Mouse (Mus musculus): ENCODE results near the gene Wwc2. TPM values are rescaled to one million over a fixed set of nuclear protein-coding genes. Genes with fewer than 3 reads are reported as not detected.

Wwc2 gene
- polyA plus RNA-seq, 1 experiment from 2014 or later = 10.1 TPM

DNA sequence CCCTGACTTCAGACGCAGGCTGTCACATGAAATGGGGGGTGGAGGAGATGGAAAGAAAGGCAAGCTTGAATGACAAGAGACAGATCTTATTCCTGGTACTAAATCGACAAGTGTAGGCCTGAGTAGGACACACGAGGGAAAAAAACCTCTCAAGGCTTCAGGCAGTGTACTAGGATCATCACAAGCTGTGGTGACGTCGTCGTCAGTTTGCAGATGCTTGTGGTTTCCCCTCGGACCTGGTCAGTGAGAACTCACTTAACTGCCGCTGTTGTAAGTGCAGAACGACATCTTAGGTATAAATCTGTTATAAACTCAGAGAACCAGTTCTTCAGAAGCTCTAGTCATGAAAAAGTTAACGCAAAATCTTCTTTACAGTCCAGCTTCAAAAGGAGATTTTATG, 67.9 kb downstream of the Wwc2 start:
- 57% methylated on average over 10 of the region's 10 CpGs for WGBS
- no peak for ATAC-seq (replicated peaks; ENCODE audit: extremely low read depth, insufficient read depth, low FRiP score)
- Histone ChIP-seq H3K4me3 (ENCODE audit: low read length) (no peak overlapping the region), H3K9ac (ENCODE audit: low read length) (no peak overlapping the region), H3K9me3 (replicated peaks; ENCODE audit: control insufficient read depth, low read length) (no peaks in the 10 kb centered on the region), H3K36me3 (ENCODE audit: control insufficient read depth, insufficient read depth) (peaks cover 13% of the 10 kb centered on the region), H3K4me1 (ENCODE audit: control insufficient read depth, insufficient read depth, low read length) (peaks cover 7% of the 10 kb centered on the region; the same call in 1 of the 2 replicates), H3K27ac (ENCODE audit: low read length) (no peak overlapping the region), H3K27me3 (ENCODE audit: control insufficient read depth, insufficient read depth, low read length) (no peaks in the 10 kb centered on the region), H3K4me2 (ENCODE audit: low read depth, low read length) (no peak overlapping the region)

DNA sequence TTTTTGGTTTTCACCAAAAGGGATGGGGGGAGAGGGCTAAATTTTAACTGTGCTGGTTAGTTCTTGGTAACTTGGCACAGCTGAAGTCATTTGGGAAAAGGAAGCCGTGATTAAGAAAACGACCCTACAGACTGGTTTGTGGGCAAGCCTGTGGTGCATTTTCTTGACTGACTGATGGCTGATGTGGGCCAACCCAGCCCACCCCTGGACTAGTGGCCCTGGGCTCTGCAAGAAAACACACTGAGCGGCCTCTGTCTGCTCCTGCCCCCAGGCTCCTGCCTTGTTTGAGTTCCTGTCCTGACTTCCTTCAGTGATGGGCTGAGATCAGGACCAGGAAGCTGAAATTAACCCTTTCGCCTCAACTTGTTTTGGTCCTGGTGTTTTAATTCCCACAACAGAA, 68.7 kb downstream of the Wwc2 start:
- H3K27me3 ChIP-seq (ENCODE audit: control insufficient read depth, insufficient read depth, low read length) = no peaks in the 10 kb centered on the region
- H3K36me3 ChIP-seq (ENCODE audit: control insufficient read depth, insufficient read depth) = peaks cover 13% of the 10 kb centered on the region
- H3K27ac ChIP-seq (ENCODE audit: low read length) = no peak overlapping the region
- WGBS = 74% methylated on average over 4 of the region's 4 CpGs
- no peak overlapping the region for H3K4me3 ChIP-seq (ENCODE audit: low read length)
- H3K9ac ChIP-seq (ENCODE audit: low read length) = no peak overlapping the region
- H3K9me3 ChIP-seq (replicated peaks; ENCODE audit: control insufficient read depth, low read length) = no peaks in the 10 kb centered on the region
- H3K4me2 ChIP-seq (ENCODE audit: low read depth, low read length) = no peak overlapping the region
- ATAC-seq (replicated peaks; ENCODE audit: extremely low read depth, insufficient read depth, low FRiP score) = no peak
- peaks cover 7% of the 10 kb centered on the region for H3K4me1 ChIP-seq (ENCODE audit: control insufficient read depth, insufficient read depth, low read length)

DNA sequence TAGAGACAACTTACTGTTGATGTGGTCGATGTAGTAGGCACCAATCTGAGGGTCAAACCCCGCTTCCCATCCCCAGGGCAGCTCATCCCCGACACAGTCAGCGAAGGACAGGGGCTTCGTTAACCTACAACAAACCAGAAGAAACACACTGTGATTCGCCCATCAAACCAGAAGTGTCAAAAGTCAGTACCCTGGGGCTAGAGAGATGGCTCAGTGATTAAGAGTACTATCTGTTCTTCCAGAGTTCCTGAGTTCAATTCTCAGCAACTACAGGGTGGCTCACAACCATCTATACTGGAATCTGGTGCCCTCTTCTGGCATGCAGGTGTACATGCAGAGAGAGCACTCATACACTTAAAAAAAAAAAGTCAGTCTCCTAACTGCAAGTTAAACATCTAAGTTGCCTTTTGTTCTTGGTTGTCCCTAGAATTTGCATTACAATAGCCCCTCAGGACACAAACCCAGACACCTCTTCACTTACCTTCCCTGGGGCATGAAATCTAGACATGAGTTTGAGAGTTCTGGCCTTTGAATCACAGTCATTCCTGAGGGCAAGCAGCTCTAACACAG, 70.1 kb downstream of the Wwc2 start:
- no peak overlapping the region for H3K9ac ChIP-seq (ENCODE audit: low read length)
- H3K27me3 ChIP-seq (ENCODE audit: control insufficient read depth, insufficient read depth, low read length) = no peaks in the 10 kb centered on the region
- ATAC-seq (replicated peaks; ENCODE audit: extremely low read depth, insufficient read depth, low FRiP score) = no peak
- peaks cover 11% of the 10 kb centered on the region for H3K4me1 ChIP-seq (ENCODE audit: control insufficient read depth, insufficient read depth, low read length)
- no peak overlapping the region for H3K4me2 ChIP-seq (ENCODE audit: low read depth, low read length)
- WGBS = 92% methylated on average over 6 of the region's 6 CpGs
- H3K4me3 ChIP-seq (ENCODE audit: low read length) = no peak overlapping the region
- peaks cover 13% of the 10 kb centered on the region for H3K36me3 ChIP-seq (ENCODE audit: control insufficient read depth, insufficient read depth)
- no peak overlapping the region for H3K27ac ChIP-seq (ENCODE audit: low read length)
- H3K9me3 ChIP-seq (replicated peaks; ENCODE audit: control insufficient read depth, low read length) = no peaks in the 10 kb centered on the region

DNA sequence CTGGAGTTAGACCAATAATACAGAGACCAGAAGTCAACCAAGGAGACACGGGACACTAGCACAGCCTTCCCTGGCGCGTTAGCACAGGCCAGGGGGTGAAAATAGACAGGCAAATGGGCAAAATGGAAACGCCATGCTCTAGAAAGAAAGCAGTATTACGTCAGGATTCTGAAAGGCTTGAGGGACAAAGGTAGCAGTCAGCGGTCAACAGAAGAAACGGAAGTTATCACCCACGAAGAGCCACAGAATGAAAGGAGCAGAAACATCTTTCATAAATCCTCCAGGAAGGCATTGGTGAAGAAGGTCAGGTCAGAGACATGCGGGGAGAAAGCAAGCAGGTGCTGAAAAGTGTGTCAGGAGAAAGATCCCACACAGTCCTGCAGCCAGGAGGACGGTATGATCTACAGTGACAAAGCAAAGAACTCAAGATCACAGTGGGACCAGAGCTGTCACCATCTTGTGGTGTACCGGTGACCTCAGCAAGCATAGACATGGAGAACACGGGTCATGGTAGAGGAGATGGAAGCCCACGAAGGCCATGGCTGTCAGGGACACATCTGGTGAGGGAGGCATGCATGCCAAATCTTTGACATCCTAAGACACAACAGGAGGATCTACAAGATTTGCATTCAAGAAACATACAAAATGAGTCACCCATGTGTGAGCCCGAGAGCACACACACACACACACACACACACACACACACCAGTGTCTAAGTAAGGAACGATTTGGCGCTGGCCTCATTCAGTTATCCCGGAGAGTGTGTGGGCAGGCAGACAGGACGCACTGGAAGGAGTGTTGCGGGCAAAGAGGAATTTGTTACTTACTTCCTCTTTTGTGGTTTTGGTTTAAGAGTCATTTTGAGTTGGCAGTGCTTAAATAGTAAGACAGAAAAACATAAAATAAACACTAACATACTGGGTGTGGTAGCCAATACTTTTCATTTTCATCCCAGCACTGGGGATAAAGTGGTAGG, 73.4 kb downstream of the Wwc2 start:
- WGBS = 70% methylated on average over 19 of the region's 19 CpGs
- Histone ChIP-seq H3K27ac (ENCODE audit: low read length) (no peak overlapping the region), H3K4me3 (ENCODE audit: low read length) (no peak overlapping the region), H3K36me3 (ENCODE audit: control insufficient read depth, insufficient read depth) (peaks cover 13% of the 10 kb centered on the region), H3K27me3 (ENCODE audit: control insufficient read depth, insufficient read depth, low read length) (no peaks in the 10 kb centered on the region), H3K9ac (ENCODE audit: low read length) (no peak overlapping the region), H3K4me1 (ENCODE audit: control insufficient read depth, insufficient read depth, low read length) (peaks cover 4% of the 10 kb centered on the region; the same call in 1 of the 2 replicates), H3K4me2 (ENCODE audit: low read depth, low read length) (no peak overlapping the region), H3K9me3 (replicated peaks; ENCODE audit: control insufficient read depth, low read length) (no peaks in the 10 kb centered on the region)
- no peak for ATAC-seq (replicated peaks; ENCODE audit: extremely low read depth, insufficient read depth, low FRiP score)

DNA sequence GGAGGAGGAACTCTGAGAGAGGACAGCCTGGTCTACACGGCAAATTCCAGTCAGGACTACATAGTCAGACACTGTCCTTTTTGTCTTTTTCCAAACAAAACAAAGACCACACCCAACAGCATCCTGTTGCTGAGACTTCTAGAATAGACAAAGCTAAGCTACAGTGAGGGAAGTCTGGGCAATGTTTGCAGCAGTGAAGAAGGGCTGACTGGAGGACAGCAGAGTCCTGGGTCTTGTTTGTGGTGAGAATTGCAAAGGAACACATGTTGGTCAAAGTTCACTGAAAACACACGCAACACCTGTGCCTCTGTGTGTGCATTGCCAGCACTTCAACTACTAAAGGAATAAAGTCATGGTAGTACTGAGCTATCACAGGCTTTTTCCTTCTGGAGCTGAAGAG, 75.2 kb downstream of the Wwc2 start:
- no peak for ATAC-seq (replicated peaks; ENCODE audit: extremely low read depth, insufficient read depth, low FRiP score)
- Histone ChIP-seq H3K27ac (ENCODE audit: low read length) (no peak overlapping the region), H3K4me1 (ENCODE audit: control insufficient read depth, insufficient read depth, low read length) (peaks cover 4% of the 10 kb centered on the region; the same call in 1 of the 2 replicates), H3K36me3 (ENCODE audit: control insufficient read depth, insufficient read depth) (peaks cover 11% of the 10 kb centered on the region), H3K9me3 (replicated peaks; ENCODE audit: control insufficient read depth, low read length) (no peaks in the 10 kb centered on the region), H3K9ac (ENCODE audit: low read length) (no peak overlapping the region), H3K27me3 (ENCODE audit: control insufficient read depth, insufficient read depth, low read length) (no peaks in the 10 kb centered on the region), H3K4me2 (ENCODE audit: low read depth, low read length) (no peak overlapping the region), H3K4me3 (ENCODE audit: low read length) (no peak overlapping the region)
- WGBS = 85% methylated on average over 2 of the region's 2 CpGs

DNA sequence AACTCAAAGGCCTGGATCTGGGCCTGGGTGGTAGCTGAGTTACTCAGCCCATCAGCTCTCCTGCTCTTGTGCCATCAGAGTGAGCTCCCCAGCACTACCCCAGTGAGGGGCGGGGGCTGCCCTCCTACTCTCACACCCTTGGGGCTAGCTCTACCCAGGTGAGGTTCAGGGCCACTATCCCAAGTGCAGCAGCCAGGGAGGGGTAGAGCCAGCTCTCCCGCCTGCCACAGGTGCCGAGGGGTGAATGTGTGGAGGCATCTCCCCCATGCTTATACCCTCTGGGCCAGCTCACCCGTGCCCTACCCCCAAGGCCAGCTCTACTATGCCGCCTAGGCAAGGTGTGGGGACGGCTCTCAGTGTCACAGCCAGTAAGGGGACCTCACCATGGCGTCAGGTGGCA, 75.8 kb downstream of the Wwc2 start:
- H3K27ac ChIP-seq (ENCODE audit: low read length) = no peak overlapping the region
- peaks cover 4% of the 10 kb centered on the region; the same call in 1 of the 2 replicates for H3K4me1 ChIP-seq (ENCODE audit: control insufficient read depth, insufficient read depth, low read length)
- peaks cover 6% of the 10 kb centered on the region for H3K36me3 ChIP-seq (ENCODE audit: control insufficient read depth, insufficient read depth)
- ATAC-seq (replicated peaks; ENCODE audit: extremely low read depth, insufficient read depth, low FRiP score) = no peak
- 91% methylated on average over 7 of the region's 7 CpGs for WGBS
- no peaks in the 10 kb centered on the region for H3K27me3 ChIP-seq (ENCODE audit: control insufficient read depth, insufficient read depth, low read length)
- H3K9ac ChIP-seq (ENCODE audit: low read length) = no peak overlapping the region
- peaks cover under 1% of the 10 kb centered on the region for H3K9me3 ChIP-seq (replicated peaks; ENCODE audit: control insufficient read depth, low read length)
- no peak overlapping the region for H3K4me2 ChIP-seq (ENCODE audit: low read depth, low read length)
- H3K4me3 ChIP-seq (ENCODE audit: low read length) = no peak overlapping the region

DNA sequence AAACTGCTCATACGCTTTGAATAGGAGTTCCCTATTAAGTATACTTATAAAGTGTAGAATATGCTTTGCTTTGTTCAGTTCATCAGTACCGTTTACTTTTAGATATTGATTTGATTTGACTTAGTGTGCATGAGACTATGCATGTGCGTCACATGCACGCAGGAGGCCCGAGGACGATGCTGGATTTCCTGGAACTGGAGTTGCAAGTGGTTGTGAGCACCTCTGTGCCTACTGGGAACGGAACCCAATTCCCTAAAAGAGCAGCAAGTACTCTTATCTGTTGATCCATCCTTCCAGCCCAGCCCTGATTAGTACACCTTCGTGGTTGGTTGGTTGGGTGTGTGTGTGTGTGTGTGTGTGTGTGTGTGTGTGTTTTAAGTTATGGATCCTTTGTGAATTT, 76.6 kb downstream of the Wwc2 start:
- H3K36me3 ChIP-seq (ENCODE audit: control insufficient read depth, insufficient read depth) = no peaks in the 10 kb centered on the region
- no peak overlapping the region for H3K9ac ChIP-seq (ENCODE audit: low read length)
- 91% methylated on average over 8 of the region's 8 CpGs for WGBS
- no peak overlapping the region for H3K4me2 ChIP-seq (ENCODE audit: low read depth, low read length)
- H3K27me3 ChIP-seq (ENCODE audit: control insufficient read depth, insufficient read depth, low read length) = no peaks in the 10 kb centered on the region
- H3K4me3 ChIP-seq (ENCODE audit: low read length) = no peak overlapping the region
- peaks cover 4% of the 10 kb centered on the region for H3K9me3 ChIP-seq (replicated peaks; ENCODE audit: control insufficient read depth, low read length)
- H3K4me1 ChIP-seq (ENCODE audit: control insufficient read depth, insufficient read depth, low read length) = peaks cover 4% of the 10 kb centered on the region; the same call in 1 of the 2 replicates
- no peak for ATAC-seq (replicated peaks; ENCODE audit: extremely low read depth, insufficient read depth, low FRiP score)
- no peak overlapping the region for H3K27ac ChIP-seq (ENCODE audit: low read length)

DNA sequence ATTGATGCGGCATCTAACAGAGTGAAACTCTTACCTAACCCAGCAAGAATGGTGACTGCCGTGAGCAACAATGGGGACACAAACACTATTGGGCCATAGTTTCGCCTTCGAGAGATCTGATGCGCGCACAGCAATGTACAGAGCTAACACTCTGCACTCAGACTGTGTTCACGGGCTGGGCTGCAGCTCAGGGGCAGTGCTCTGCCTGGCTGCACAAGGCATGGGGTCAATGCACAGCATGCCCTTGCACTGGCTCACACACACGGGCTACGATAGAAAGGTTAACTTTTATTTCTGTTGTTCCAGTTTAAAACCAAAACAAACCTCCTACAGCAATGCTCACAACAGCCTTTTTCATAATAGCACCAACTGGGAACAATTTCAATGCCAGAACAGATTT, 77.1 kb downstream of the Wwc2 start:
- Histone ChIP-seq H3K4me3 (ENCODE audit: low read length) (no peak overlapping the region), H3K27ac (ENCODE audit: low read length) (no peak overlapping the region), H3K27me3 (ENCODE audit: control insufficient read depth, insufficient read depth, low read length) (no peaks in the 10 kb centered on the region), H3K4me2 (ENCODE audit: low read depth, low read length) (no peak overlapping the region), H3K36me3 (ENCODE audit: control insufficient read depth, insufficient read depth) (no peaks in the 10 kb centered on the region), H3K9ac (ENCODE audit: low read length) (no peak overlapping the region), H3K9me3 (replicated peaks; ENCODE audit: control insufficient read depth, low read length) (peaks cover 4% of the 10 kb centered on the region), H3K4me1 (ENCODE audit: control insufficient read depth, insufficient read depth, low read length) (peaks cover 4% of the 10 kb centered on the region; the same call in 1 of the 2 replicates)
- no peak for ATAC-seq (replicated peaks; ENCODE audit: extremely low read depth, insufficient read depth, low FRiP score)
- WGBS = 89% methylated on average over 9 of the region's 9 CpGs

DNA sequence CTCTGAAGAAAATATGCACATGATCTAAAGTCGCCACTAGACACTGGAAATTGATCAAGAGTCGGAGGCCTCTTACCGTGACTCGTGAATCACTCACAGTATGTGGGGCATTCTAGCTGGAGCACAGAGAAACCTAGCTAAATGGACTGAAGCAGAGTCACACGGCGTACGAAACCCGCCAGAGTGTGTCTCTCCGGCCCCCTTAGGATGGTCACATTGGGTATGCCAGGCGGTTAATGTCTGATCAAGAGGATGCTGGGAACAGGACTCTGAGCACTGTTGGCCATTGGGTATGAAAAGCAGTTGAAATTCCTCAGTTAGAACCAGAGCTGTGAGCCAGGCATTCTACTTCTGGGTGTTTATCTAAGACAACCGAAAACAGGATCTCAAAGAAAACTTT, 81.0 kb downstream of the Wwc2 start:
- no peaks in the 10 kb centered on the region for H3K36me3 ChIP-seq (ENCODE audit: control insufficient read depth, insufficient read depth)
- H3K27ac ChIP-seq (ENCODE audit: low read length) = no peak overlapping the region
- ATAC-seq (replicated peaks; ENCODE audit: extremely low read depth, insufficient read depth, low FRiP score) = no peak
- WGBS = 97% methylated on average over 11 of the region's 11 CpGs
- no peaks in the 10 kb centered on the region for H3K27me3 ChIP-seq (ENCODE audit: control insufficient read depth, insufficient read depth, low read length)
- H3K9ac ChIP-seq (ENCODE audit: low read length) = no peak overlapping the region
- no peak overlapping the region for H3K4me3 ChIP-seq (ENCODE audit: low read length)
- H3K9me3 ChIP-seq (replicated peaks; ENCODE audit: control insufficient read depth, low read length) = peaks cover 4% of the 10 kb centered on the region
- no peak overlapping the region for H3K4me2 ChIP-seq (ENCODE audit: low read depth, low read length)
- no peaks in the 10 kb centered on the region for H3K4me1 ChIP-seq (ENCODE audit: control insufficient read depth, insufficient read depth, low read length)
